Mouse (Mus musculus): ENCODE data around the gene 6330409D20Rik. TPM values are rescaled to one million over a fixed set of nuclear protein-coding genes. Genes with fewer than 3 reads are reported as not detected.

Gene 6330409D20Rik
- total and polyA plus RNA-seq, 2 experiments from 2014 or later: 3.7 to 3.8 TPM

DNA sequence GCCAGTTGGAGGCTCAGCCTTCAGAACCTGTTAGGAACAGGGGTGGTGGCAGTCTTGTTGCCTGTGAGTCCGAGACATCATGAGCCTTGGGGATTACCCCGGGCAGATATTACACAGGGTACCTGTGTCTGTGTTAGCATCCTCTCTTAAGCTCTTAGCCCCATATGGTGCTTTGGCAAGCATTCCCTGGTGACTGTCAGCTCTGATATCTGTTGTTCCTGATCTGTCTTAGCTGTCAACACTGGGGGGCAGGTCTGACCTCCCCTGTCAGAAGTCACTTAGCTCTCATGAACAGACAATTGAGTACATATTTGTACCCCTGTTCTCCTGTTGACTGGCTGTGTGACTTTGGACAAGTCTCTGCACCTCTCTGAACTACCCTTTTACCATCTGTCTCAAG, 18.2 kb upstream of the 6330409D20Rik start:
- Histone ChIP-seq H3K4me1 (ENCODE audit: insufficient read depth, low read length) (no peaks in the 10 kb centered on the region), H3K27ac (ENCODE audit: low read depth, low read length) (no peak overlapping the region), H3K27me3 (ENCODE audit: insufficient read depth, low read length) (no peaks in the 10 kb centered on the region), H3K9ac (replicated peaks; ENCODE audit: low read length, poor library complexity, severe bottlenecking) (0 out of 2 replicates have a peak overlapping the region, but pooled peaks have one; percentile 5), H3K9me3 (ENCODE audit: low read length) (no peaks in the 10 kb centered on the region), H3K36me3 (ENCODE audit: insufficient read depth, low read length) (peaks cover 37% of the 10 kb centered on the region), H3K4me2 (ENCODE audit: low read depth, low read length, poor library complexity, severe bottlenecking) (no peak overlapping the region), H3K4me3 (ENCODE audit: low read depth, low read length) (no peak overlapping the region)
- TF ChIP-seq CTCF (IDR thresholded peaks at IDR 0.05): no peak
- DNase-seq (ENCODE audit: low spot score): no peak
- WGBS: 82% methylated on average over 2 of the region's 2 CpGs
- ATAC-seq (ENCODE audit: low FRiP score): no peak

DNA sequence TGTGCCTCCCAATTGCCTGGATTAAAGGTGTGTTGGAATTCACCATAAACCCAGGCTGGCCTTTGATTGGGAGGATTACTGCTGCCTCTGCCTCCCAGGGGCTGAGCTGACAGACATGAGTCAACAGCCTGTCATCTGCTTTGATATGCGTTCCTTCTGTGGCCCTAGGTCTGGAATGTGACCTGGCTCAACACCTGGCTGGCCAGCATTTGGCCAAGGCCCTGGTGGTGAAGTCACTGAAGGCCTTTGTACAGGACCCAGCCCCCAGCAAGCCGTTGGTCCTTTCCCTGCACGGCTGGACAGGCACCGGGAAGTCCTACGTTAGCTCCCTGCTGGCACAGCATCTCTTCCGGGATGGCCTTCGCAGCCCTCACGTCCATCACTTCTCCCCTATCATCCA, 17.7 kb upstream of the 6330409D20Rik start:
- Histone ChIP-seq H3K27me3 (ENCODE audit: insufficient read depth, low read length) (no peaks in the 10 kb centered on the region), H3K4me2 (ENCODE audit: low read depth, low read length, poor library complexity, severe bottlenecking) (peak overlapping the region; percentile 61; the same call in 1 of the 2 replicates), H3K4me3 (ENCODE audit: low read depth, low read length) (no peak overlapping the region), H3K9me3 (ENCODE audit: low read length) (no peaks in the 10 kb centered on the region), H3K9ac (replicated peaks; ENCODE audit: low read length, poor library complexity, severe bottlenecking) (0 out of 2 replicates have a peak overlapping the region, but pooled peaks have one; percentile 5), H3K4me1 (ENCODE audit: insufficient read depth, low read length) (no peaks in the 10 kb centered on the region), H3K27ac (ENCODE audit: low read depth, low read length) (no peak overlapping the region), H3K36me3 (ENCODE audit: insufficient read depth, low read length) (peaks cover 39% of the 10 kb centered on the region)
- no peak for DNase-seq (ENCODE audit: low spot score)
- ATAC-seq (ENCODE audit: low FRiP score): no peak
- WGBS: 79% methylated on average over 8 of the region's 8 CpGs
- no peak for TF ChIP-seq CTCF (IDR thresholded peaks at IDR 0.05)

DNA sequence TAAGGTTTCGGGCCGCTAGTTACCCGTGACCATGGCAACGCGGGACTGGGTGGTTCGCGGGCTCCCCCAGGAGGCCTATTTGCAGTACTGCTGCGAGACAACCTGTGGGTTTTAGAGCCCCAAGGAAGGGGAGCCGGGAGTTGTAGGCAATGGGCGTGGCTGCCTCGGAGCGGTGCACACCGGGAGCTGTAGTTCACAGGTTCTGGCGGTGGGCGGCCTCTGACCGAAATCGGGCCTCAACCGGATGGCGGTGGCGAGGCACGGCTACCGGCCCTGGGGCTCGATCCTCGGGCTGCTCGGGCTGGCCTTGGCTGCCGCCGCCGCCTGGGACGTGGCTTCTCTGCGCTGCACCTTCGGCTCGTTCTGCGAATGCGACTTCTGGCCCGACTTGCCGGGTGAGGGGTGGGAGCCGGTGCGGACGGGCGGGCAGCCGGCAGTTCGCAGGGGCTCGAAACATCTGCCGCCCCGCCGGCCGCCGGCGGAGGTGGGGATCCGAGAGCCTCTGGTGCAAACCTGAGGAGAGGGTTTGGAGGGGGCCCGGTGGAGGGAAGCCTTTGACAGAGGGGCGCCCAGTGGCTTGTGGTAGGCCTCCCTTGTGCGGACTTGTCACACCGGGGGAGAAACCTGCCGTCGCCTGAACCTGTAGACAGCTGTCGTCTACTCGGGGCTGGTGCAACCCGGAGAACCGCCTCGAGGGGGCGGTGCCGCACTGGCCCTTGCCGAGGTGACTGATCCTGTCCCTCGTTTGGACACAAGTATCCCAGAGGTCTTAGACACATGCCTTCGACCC, 16.4 kb upstream of the 6330409D20Rik start, which contains the start of gene Tor2a:
TSS of gene Tor2a (plus strand) at position 179 of the 790 bp plus-strand sequence.
- DNase-seq (ENCODE audit: low spot score): peak; percentile 98
- peaks cover 41% of the 10 kb centered on the region for H3K36me3 ChIP-seq (ENCODE audit: insufficient read depth, low read length)

DNA sequence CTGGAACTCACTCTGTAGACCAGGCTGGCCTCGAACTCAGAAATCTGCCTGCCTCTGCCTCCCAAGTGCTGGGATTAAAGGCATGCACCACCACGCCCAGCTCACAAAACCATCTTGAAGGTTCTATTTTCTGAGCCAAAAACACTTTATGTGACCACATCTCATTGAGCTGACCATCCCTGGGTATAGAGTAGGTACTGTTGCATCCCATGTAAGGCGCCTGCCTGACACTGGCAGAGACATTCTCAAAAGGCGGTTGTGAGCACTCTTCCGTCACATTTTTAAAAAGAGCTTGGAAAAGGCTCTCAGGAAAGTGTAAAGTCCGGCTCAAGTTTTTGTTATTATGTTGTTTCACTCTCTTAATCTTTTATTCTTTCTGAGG, 15.8 kb upstream of the 6330409D20Rik start:
- no peak overlapping the region for H3K9ac ChIP-seq (replicated peaks; ENCODE audit: low read length, poor library complexity, severe bottlenecking)
- DNase-seq (ENCODE audit: low spot score): no peak
- WGBS: 29% methylated on average over 6 of the region's 6 CpGs
- no peaks in the 10 kb centered on the region for H3K27me3 ChIP-seq (ENCODE audit: insufficient read depth, low read length)
- H3K4me3 ChIP-seq (ENCODE audit: low read depth, low read length): peak overlapping the region; percentile 75; the same call in 1 of the 2 replicates
- no peak for ATAC-seq (ENCODE audit: low FRiP score)
- no peaks in the 10 kb centered on the region for H3K9me3 ChIP-seq (ENCODE audit: low read length)
- TF ChIP-seq CTCF (IDR thresholded peaks at IDR 0.05): no peak
- H3K27ac ChIP-seq (ENCODE audit: low read depth, low read length): no peak overlapping the region
- 0 out of 2 replicates have a peak overlapping the region, but pooled peaks have one; percentile 61 for H3K4me2 ChIP-seq (ENCODE audit: low read depth, low read length, poor library complexity, severe bottlenecking)
- H3K36me3 ChIP-seq (ENCODE audit: insufficient read depth, low read length): peaks cover 43% of the 10 kb centered on the region
- H3K4me1 ChIP-seq (ENCODE audit: insufficient read depth, low read length): no peaks in the 10 kb centered on the region

More for the DNA sequence above, 16.4 kb upstream of the 6330409D20Rik start, which contains the start of gene Tor2a:
- Histone ChIP-seq H3K4me1 (ENCODE audit: insufficient read depth, low read length) (no peaks in the 10 kb centered on the region), H3K4me2 (ENCODE audit: low read depth, low read length, poor library complexity, severe bottlenecking) (peak within 1 kb of the TSS; percentile 61), H3K9ac (replicated peaks; ENCODE audit: low read length, poor library complexity, severe bottlenecking) (peak within 1 kb of the TSS; percentile 97), H3K4me3 (ENCODE audit: low read depth, low read length) (peak within 1 kb of the TSS; percentile 75), H3K27ac (ENCODE audit: low read depth, low read length) (peak within 1 kb of the TSS; percentile 98), H3K27me3 (ENCODE audit: insufficient read depth, low read length) (no peaks in the 10 kb centered on the region), H3K9me3 (ENCODE audit: low read length) (no peaks in the 10 kb centered on the region)
- under 1% methylated on average over 65 of the region's 66 CpGs for WGBS
- peak; percentile 93 for ATAC-seq (ENCODE audit: low FRiP score)
- TF ChIP-seq CTCF (IDR thresholded peaks at IDR 0.05): peak; percentile 94

DNA sequence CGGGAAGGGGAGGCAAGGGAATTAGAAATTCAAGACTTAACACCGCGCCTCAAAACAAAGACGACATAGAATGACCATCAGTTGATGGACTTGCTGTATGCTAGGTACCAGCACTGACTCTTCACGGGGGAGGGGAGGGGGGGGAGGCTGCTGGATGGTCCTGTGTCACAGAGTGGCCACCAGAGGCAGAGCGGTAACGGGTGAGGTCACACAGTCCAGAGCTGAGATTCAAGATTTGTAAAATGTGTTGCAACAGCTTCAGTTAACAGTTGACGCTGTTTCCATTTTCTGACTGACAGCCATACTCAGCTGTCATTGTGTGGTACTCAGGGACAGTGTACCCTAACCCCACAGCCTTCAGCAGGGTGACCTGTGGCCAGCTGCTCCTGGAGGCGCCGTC, 11.4 kb upstream of the 6330409D20Rik start:
- Histone ChIP-seq H3K36me3 (ENCODE audit: insufficient read depth, low read length) (peaks cover 49% of the 10 kb centered on the region), H3K9me3 (ENCODE audit: low read length) (no peaks in the 10 kb centered on the region), H3K9ac (replicated peaks; ENCODE audit: low read length, poor library complexity, severe bottlenecking) (no peak overlapping the region), H3K27me3 (ENCODE audit: insufficient read depth, low read length) (no peaks in the 10 kb centered on the region), H3K4me3 (ENCODE audit: low read depth, low read length) (no peak overlapping the region), H3K4me1 (ENCODE audit: insufficient read depth, low read length) (0 out of 2 replicates have a peak, but pooled peaks cover 4% of the 10 kb centered on the region), H3K4me2 (ENCODE audit: low read depth, low read length, poor library complexity, severe bottlenecking) (no peak overlapping the region), H3K27ac (ENCODE audit: low read depth, low read length) (no peak overlapping the region)
- TF ChIP-seq CTCF (IDR thresholded peaks at IDR 0.05): peak; percentile 60
- 63% methylated on average over 10 of the region's 10 CpGs for WGBS
- no peak for ATAC-seq (ENCODE audit: low FRiP score)
- peak; percentile 35 for DNase-seq (ENCODE audit: low spot score)

DNA sequence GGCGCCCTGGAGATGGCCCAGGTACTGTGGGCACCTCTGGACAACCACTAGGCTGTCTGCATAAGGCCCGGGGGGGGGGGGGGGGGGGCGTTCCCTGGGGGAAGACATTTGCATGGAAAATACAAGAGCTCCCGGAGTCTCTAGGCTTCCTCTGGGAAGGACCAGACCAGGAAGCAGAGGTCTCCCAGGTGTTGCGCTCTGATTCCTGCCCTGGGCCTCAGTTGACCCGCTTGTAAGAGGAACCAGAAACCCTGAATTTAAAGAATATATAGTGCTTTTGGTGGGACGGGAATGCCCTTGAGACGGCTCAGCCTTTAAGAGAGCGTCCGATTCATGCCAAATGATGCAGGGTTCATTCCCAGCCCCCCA, 10.8 kb upstream of the 6330409D20Rik start:
- Histone ChIP-seq H3K27ac (ENCODE audit: low read depth, low read length) (no peak overlapping the region), H3K4me3 (ENCODE audit: low read depth, low read length) (0 out of 2 replicates have a peak overlapping the region, but pooled peaks have one; percentile 6), H3K9me3 (ENCODE audit: low read length) (no peaks in the 10 kb centered on the region), H3K27me3 (ENCODE audit: insufficient read depth, low read length) (no peaks in the 10 kb centered on the region), H3K36me3 (ENCODE audit: insufficient read depth, low read length) (peaks cover 55% of the 10 kb centered on the region), H3K4me1 (ENCODE audit: insufficient read depth, low read length) (0 out of 2 replicates have a peak, but pooled peaks cover 4% of the 10 kb centered on the region), H3K9ac (replicated peaks; ENCODE audit: low read length, poor library complexity, severe bottlenecking) (no peak overlapping the region), H3K4me2 (ENCODE audit: low read depth, low read length, poor library complexity, severe bottlenecking) (peak overlapping the region; percentile 16)
- no peak for ATAC-seq (ENCODE audit: low FRiP score)
- no peak for TF ChIP-seq CTCF (IDR thresholded peaks at IDR 0.05)
- WGBS: 35% methylated on average over 8 of the region's 10 CpGs
- DNase-seq (ENCODE audit: low spot score): no peak
